Mouse (Mus musculus) cerebellum, adult 9-10 months (tissue): ENCODE data around the gene Zfp62.
A peak's percentile ranks its signal among the peaks of the same experiment; 100 is the strongest.

Experiments
- DNase-seq: peaks from one replicate; pipeline ENCODE4 v3.0.0; 2022

The Zfp62 gene

GRCm38 (mm10) chr11:49205080-49205590, 2.0 kb downstream of the Zfp62 start:
- DNase-seq: no peak

GRCm38 (mm10) chr11:49207495-49207894, 4.4 kb downstream of the Zfp62 start:
- no peak for DNase-seq

- DNase-seq: no peak
These were observed 9.5 kb downstream of the Zfp62 start for GRCm38 (mm10) chr11:49212577-49212976.

- no peak for DNase-seq
These were observed 10.4 kb downstream of the Zfp62 start for GRCm38 (mm10) chr11:49213505-49213904.

- DNase-seq: no peak
These were observed 16.2 kb downstream of the Zfp62 start for GRCm38 (mm10) chr11:49219271-49219670.

GRCm38 (mm10) chr11:49224455-49224854, 21.4 kb downstream of the Zfp62 start:
- no peak for DNase-seq

GRCm38 (mm10) chr11:49232781-49233180, 29.7 kb downstream of the Zfp62 start:
- no peak for DNase-seq

GRCm38 (mm10) chr11:49235459-49236207, 32.5 kb downstream of the Zfp62 start:
- DNase-seq: no peak

- DNase-seq: no peak
These were observed 33.8 kb downstream of the Zfp62 start for GRCm38 (mm10) chr11:49236891-49237290.

GRCm38 (mm10) chr11:49237532-49237931, 34.4 kb downstream of the Zfp62 start:
- no peak for DNase-seq

- no peak for DNase-seq
These were observed 37.2 kb downstream of the Zfp62 start for GRCm38 (mm10) chr11:49240310-49240709.

- DNase-seq: no peak
These were observed 37.8 kb downstream of the Zfp62 start for GRCm38 (mm10) chr11:49240874-49241273.

GRCm38 (mm10) chr11:49241471-49241870, 38.4 kb downstream of the Zfp62 start:
- DNase-seq: no peak

GRCm38 (mm10) chr11:49242944-49243626, 40.0 kb downstream of the Zfp62 start:
- no peak for DNase-seq

- DNase-seq: peak; percentile 83
These were observed 40.9 kb downstream of the Zfp62 start, which contains the start of gene Mgat1 for GRCm38 (mm10) chr11:49243727-49244594. TSS of gene Mgat1 (plus strand) at chr11:49244191.

- DNase-seq: peak; percentile 68
These were observed 41.5 kb downstream of the Zfp62 start for GRCm38 (mm10) chr11:49244595-49244930.

GRCm38 (mm10) chr11:49245176-49245575, 42.1 kb downstream of the Zfp62 start:
- no peak for DNase-seq

GRCm38 (mm10) chr11:49245634-49246415, 42.7 kb downstream of the Zfp62 start:
- DNase-seq: no peak

GRCm38 (mm10) chr11:49246523-49246922, 43.4 kb downstream of the Zfp62 start:
- DNase-seq: no peak

GRCm38 (mm10) chr11:49247255-49247654, 44.2 kb downstream of the Zfp62 start:
- no peak for DNase-seq

GRCm38 (mm10) chr11:49248226-49248973, 45.3 kb downstream of the Zfp62 start:
- no peak for DNase-seq
